Mouse (Mus musculus): Measurements from ENCODE around the gene Oser1. TPM values are rescaled to one million over a fixed set of nuclear protein-coding genes. Genes with fewer than 3 reads are reported as not detected.

Gene Oser1
- polyA plus RNA-seq, 1 experiment from 2014 or later: 43.0 TPM

DNA sequence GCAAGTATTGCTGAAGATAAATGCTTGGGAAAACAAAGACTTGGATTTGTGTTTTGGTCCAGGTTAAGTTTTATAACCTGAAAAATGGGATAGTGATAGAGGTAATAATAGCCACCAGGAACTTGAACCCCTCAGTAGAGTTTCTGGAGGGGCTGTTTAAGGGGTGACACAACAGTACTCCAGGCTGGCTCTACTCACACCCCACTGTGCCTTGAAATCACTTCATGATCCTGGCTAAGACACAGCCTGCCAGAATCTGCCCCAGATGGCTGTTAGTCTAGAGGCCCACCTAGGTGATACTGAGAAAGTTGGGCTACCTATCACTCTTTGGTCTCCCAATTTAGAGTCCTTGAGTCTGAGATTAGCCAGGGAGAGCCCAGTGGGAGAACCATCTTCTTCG, 15.0 kb upstream of the Oser1 start:
- no peak overlapping the region for H3K27ac ChIP-seq
- 36% methylated on average over 1 of the region's 1 CpGs for WGBS (ENCODE audit: insufficient replicate concordance)
- H3K27me3 ChIP-seq (replicated peaks): peaks cover 61% of the 10 kb centered on the region
- no peaks in the 10 kb centered on the region for H3K36me3 ChIP-seq
- no peak overlapping the region for H3K9ac ChIP-seq
- H3K4me3 ChIP-seq: no peak overlapping the region
- no peak overlapping the region for H3K4me2 ChIP-seq
- no peaks in the 10 kb centered on the region for H3K9me3 ChIP-seq (replicated peaks)
- H3K4me1 ChIP-seq: no peaks in the 10 kb centered on the region
- ATAC-seq: no peak

- 5% methylated on average over 30 of the region's 30 CpGs for WGBS (ENCODE audit: insufficient replicate concordance)
- Histone ChIP-seq H3K4me3 (peak overlapping the region; percentile 29), H3K4me2 (peak overlapping the region; percentile 49), H3K27me3 (replicated peaks) (peaks cover 56% of the 10 kb centered on the region), H3K9me3 (replicated peaks) (no peaks in the 10 kb centered on the region), H3K27ac (no peak overlapping the region), H3K36me3 (no peaks in the 10 kb centered on the region), H3K9ac (no peak overlapping the region), H3K4me1 (no peaks in the 10 kb centered on the region)
- no peak for ATAC-seq
Measured at GRCm38 (mm10) chr2:163438619-163439451, 14.3 kb upstream of the Oser1 start.

DNA sequence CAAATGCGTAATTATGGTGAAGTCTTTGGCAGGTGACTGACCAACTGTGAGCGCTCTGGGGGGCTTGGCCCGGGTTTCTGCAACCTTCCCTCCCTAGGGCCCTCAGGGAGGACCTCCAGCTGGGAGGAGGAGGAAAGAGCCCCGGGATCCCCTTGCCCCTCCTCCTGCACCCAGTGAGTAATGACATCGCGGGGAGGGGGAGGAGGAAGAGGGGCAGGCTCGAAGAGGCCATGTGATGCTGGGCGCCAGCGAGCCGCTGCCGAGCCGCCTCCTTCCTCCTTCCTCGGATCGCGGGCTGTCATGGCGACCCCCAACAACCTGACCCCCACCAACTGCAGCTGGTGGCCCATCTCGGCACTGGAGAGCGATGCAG, 13.7 kb upstream of the Oser1 start, which contains the start of gene Gdap1l1:
TSS of gene Gdap1l1 (plus strand) at position 231 of the 373 bp plus-strand sequence.
- no peak for ATAC-seq
- peak within 1 kb of the TSS; percentile 29 for H3K4me3 ChIP-seq
- H3K27me3 ChIP-seq (replicated peaks): peaks cover 55% of the 10 kb centered on the region
- H3K4me1 ChIP-seq: no peaks in the 10 kb centered on the region
- H3K36me3 ChIP-seq: no peaks in the 10 kb centered on the region
- peak within 1 kb of the TSS; percentile 49 for H3K4me2 ChIP-seq
- 4% methylated on average over 12 of the region's 18 CpGs for WGBS (ENCODE audit: insufficient replicate concordance)
- no peak within 1 kb of the TSS for H3K9ac ChIP-seq
- no peak within 1 kb of the TSS for H3K27ac ChIP-seq
- no peaks in the 10 kb centered on the region for H3K9me3 ChIP-seq (replicated peaks)

DNA sequence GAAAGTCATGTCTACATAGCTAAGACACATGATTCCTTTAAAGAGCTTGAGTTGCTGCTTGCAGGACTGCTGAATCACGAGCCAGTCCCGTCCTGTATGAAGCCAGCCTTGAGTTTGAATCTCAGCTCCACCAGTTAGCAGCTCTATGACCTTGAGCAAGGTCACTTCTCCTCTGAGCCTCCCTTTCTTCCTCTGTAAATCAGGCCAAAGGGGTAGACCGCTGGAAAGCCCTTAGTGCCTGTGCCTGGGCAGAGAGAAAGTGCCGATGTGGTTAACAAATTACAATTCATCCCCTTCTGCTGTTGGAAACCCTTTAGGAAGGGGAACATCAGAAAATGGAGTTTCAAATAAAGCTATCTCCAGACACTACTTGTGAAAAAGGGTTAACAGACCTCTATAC, 13.3 kb upstream of the Oser1 start:
- H3K27ac ChIP-seq: no peak overlapping the region
- no peak overlapping the region for H3K4me3 ChIP-seq
- ATAC-seq: no peak
- WGBS (ENCODE audit: insufficient replicate concordance): 46% methylated on average over 4 of the region's 4 CpGs
- H3K9me3 ChIP-seq (replicated peaks): no peaks in the 10 kb centered on the region
- H3K9ac ChIP-seq: no peak overlapping the region
- H3K36me3 ChIP-seq: no peaks in the 10 kb centered on the region
- peaks cover 54% of the 10 kb centered on the region for H3K27me3 ChIP-seq (replicated peaks)
- H3K4me2 ChIP-seq: peak overlapping the region; percentile 49; the same call in 1 of the 2 replicates
- H3K4me1 ChIP-seq: no peaks in the 10 kb centered on the region

- Histone ChIP-seq H3K4me3 (no peak overlapping the region), H3K4me1 (no peaks in the 10 kb centered on the region), H3K27me3 (replicated peaks) (peaks cover 29% of the 10 kb centered on the region), H3K27ac (no peak overlapping the region), H3K4me2 (no peak overlapping the region), H3K9me3 (replicated peaks) (no peaks in the 10 kb centered on the region), H3K36me3 (no peaks in the 10 kb centered on the region), H3K9ac (no peak overlapping the region)
- 15% methylated on average over 4 of the region's 4 CpGs for WGBS (ENCODE audit: insufficient replicate concordance)
- ATAC-seq: no peak
Measured at GRCm38 (mm10) chr2:163433971-163434370, 9.5 kb upstream of the Oser1 start.

DNA sequence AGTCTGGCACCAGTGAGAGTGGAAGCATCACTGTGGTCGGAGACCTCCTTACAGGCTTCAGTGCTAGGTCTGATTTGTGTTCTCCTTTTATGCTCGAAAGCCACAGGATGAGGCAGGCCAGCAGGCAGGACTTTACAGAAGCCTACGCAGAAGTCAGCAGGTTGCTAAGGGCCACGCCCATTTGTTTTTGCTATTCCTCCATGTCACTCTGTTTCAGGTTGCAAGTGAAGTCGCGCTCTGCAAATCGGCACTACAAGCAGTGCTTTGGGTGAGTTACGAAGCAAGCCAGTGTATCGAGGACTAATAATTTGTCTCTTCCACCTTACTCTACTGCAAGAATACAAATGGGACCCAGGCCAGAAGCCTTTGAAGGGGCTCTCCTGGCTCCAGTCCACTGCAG, 6.8 kb upstream of the Oser1 start:
- no peak overlapping the region for H3K4me3 ChIP-seq
- 72% methylated on average over 9 of the region's 9 CpGs for WGBS (ENCODE audit: insufficient replicate concordance)
- ATAC-seq: no peak

DNA sequence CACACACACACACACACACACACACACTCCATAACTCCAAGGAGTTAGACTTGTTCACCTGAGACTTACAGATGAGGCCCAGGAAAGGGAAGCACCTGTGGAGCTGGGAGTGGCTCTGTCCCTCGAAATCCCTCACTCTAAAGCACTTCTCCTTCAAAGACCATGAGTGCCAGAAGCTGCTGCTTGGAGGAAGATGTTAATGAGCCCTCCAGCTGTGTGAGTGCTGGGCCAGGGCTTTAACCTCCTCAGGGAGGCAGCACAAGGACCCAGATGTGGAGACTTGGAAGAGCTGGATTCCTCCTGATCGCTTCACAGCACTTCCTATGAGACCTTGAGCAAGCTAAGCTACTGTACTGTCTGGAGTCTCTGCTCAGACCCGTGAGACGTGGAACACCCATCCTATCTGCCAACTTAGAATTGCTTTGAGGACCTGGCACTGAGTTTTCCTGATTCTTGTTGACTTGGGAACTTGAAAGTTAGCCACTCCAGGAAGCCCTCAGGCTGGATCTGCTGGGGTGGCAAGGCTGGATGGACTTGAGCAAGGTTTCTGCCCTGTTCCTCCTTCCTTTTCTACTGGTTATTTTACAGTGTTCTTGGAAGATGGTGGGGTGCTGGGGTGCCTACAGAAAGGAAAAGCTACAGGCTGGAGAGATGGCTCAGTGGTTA, 4.0 kb upstream of the Oser1 start:
- no peaks in the 10 kb centered on the region for H3K9me3 ChIP-seq (replicated peaks)

More for the DNA sequence above, 6.8 kb upstream of the Oser1 start:
- H3K4me1 ChIP-seq: no peaks in the 10 kb centered on the region
- no peak overlapping the region for H3K27ac ChIP-seq
- H3K9me3 ChIP-seq (replicated peaks): no peaks in the 10 kb centered on the region
- peaks cover 5% of the 10 kb centered on the region; the same call in 1 of the 2 replicates for H3K27me3 ChIP-seq (replicated peaks)
- no peak overlapping the region for H3K4me2 ChIP-seq
- no peak overlapping the region for H3K9ac ChIP-seq
- H3K36me3 ChIP-seq: no peaks in the 10 kb centered on the region

GRCm38 (mm10) chr2:163422895-163423660, 1.4 kb downstream of the Oser1 start:
- H3K27ac ChIP-seq: no peak overlapping the region
- H3K4me3 ChIP-seq: no peak overlapping the region
- no peak overlapping the region for H3K4me2 ChIP-seq
- H3K27me3 ChIP-seq (replicated peaks): no peaks in the 10 kb centered on the region
- no peaks in the 10 kb centered on the region for H3K9me3 ChIP-seq (replicated peaks)
- ATAC-seq: no peak
- H3K9ac ChIP-seq: no peak overlapping the region
- WGBS (ENCODE audit: insufficient replicate concordance): 60% methylated on average over 9 of the region's 9 CpGs
- H3K4me1 ChIP-seq: peaks cover 22% of the 10 kb centered on the region
- 0 out of 2 replicates have a peak, but pooled peaks cover 4% of the 10 kb centered on the region for H3K36me3 ChIP-seq

More for the DNA sequence above, 4.0 kb upstream of the Oser1 start:
- H3K4me2 ChIP-seq: no peak overlapping the region
- no peak overlapping the region for H3K27ac ChIP-seq
- ATAC-seq: no peak
- H3K36me3 ChIP-seq: no peaks in the 10 kb centered on the region
- no peaks in the 10 kb centered on the region for H3K4me1 ChIP-seq
- 35% methylated on average over 4 of the region's 4 CpGs for WGBS (ENCODE audit: insufficient replicate concordance)
- H3K27me3 ChIP-seq (replicated peaks): no peaks in the 10 kb centered on the region
- no peak overlapping the region for H3K9ac ChIP-seq
- no peak overlapping the region for H3K4me3 ChIP-seq

GRCm38 (mm10) chr2:163420366-163420886, 4.1 kb downstream of the Oser1 start:
- peak overlapping the region; percentile 87 for H3K9ac ChIP-seq
- H3K36me3 ChIP-seq: peaks cover 8% of the 10 kb centered on the region
- no peaks in the 10 kb centered on the region for H3K27me3 ChIP-seq (replicated peaks)
- no peak for ATAC-seq
- H3K4me3 ChIP-seq: peak overlapping the region; percentile 86
- peak overlapping the region; percentile 84 for H3K4me2 ChIP-seq
- peaks cover 46% of the 10 kb centered on the region for H3K4me1 ChIP-seq
- WGBS (ENCODE audit: insufficient replicate concordance): 14% methylated on average over 10 of the region's 10 CpGs
- no peaks in the 10 kb centered on the region for H3K9me3 ChIP-seq (replicated peaks)
- peak overlapping the region; percentile 73; the same call in 1 of the 2 replicates for H3K27ac ChIP-seq

DNA sequence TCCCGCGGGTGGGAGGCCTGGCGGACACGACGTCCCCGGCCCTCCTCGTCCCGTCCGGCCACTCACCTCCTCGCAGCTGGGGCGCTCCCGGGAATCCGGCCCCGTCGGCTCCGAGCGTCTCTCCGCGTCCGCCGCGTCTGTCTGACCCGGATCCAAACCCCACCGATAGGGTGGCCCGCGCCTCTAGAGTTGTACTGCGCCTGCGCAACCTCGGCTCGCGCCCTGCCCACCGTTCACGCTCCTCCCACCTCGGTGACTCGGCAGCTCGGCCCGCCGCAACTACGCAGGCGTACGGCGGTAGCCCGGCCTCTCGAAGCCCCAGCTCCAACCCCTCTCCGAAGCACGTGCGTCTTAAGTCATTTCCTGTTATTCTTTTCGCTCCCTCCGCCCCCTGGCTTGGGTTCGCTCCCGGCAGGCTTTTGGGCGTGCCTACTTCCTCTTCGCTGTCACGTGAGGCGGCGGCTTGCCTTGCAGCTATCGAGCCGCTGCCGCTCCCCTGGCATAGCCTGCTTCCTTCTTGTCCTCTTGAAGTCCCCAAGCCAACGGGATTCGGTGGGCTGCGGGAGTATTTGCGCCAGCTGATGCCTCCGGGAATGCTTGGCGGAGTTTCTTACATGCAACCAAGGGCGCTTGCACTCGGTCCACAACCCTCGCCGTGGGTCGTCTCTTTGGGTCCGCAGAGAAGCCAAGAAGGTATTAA, 5.0 kb downstream of the Oser1 start:
- under 1% methylated on average over 58 of the region's 71 CpGs for WGBS (ENCODE audit: insufficient replicate concordance)
- peak overlapping the region; percentile 86 for H3K4me3 ChIP-seq
- peak overlapping the region; percentile 90 for H3K27ac ChIP-seq
- H3K4me1 ChIP-seq: peaks cover 47% of the 10 kb centered on the region
- H3K4me2 ChIP-seq: peak overlapping the region; percentile 84
- H3K36me3 ChIP-seq: peaks cover 17% of the 10 kb centered on the region
- no peaks in the 10 kb centered on the region for H3K9me3 ChIP-seq (replicated peaks)
- peak overlapping the region; percentile 87 for H3K9ac ChIP-seq
- no peaks in the 10 kb centered on the region for H3K27me3 ChIP-seq (replicated peaks)
- ATAC-seq: peak; percentile 98

DNA sequence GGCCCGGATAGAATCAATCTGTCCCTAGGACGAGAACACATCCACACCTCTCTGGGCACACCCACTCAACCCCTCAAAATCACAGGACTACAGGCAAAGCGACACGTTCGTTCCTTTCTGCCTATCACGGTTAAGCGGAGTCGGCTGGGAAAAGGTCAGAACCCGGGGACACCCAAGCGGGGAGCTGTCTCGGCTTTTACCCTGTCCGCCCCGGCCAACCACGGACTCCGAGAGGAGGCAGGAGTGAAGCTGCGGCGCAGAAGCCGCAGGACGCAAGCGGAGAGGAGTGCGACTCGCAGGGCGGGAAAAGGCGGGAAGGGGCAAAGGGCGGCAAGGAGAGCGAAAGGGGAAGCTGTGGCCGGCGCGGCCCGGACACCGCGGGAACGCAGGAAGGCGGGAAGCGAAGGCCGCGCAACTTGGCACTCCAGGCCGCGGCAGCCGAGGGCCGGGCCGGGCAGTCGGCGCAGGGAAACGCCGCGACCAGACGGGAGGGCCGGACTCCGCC, 5.6 kb downstream of the Oser1 start:
- peaks cover 22% of the 10 kb centered on the region for H3K36me3 ChIP-seq
- H3K4me1 ChIP-seq: peaks cover 47% of the 10 kb centered on the region
- peak overlapping the region; percentile 84 for H3K4me2 ChIP-seq
- no peaks in the 10 kb centered on the region for H3K9me3 ChIP-seq (replicated peaks)
- H3K4me3 ChIP-seq: peak overlapping the region; percentile 86
- peak overlapping the region; percentile 87 for H3K9ac ChIP-seq
- peak overlapping the region; percentile 90 for H3K27ac ChIP-seq
- H3K27me3 ChIP-seq (replicated peaks): no peaks in the 10 kb centered on the region
- WGBS (ENCODE audit: insufficient replicate concordance): under 1% methylated on average over 45 of the region's 50 CpGs
- peak; percentile 60 for ATAC-seq
